In genomic region chr6:95087154-95087846, GRCm38 (mm10) we compare ENCODE assay signal across 13 mouse cellular contexts. TPM values are rescaled to one million over a fixed set of nuclear protein-coding genes. Genes with fewer than 3 reads are reported as not detected.
DNase-seq lines count a peak whose midpoint lies in the region; ATAC-seq lines count a peak whose summit lies in the region.
"Had no signal": no experiment of that assay in that cellular context is flagged by ENCODE, and none has a peak within 500 bp of the region (broad histone marks: within the 10 kb centered on the region; RNA-seq: fewer than 3 reads in every experiment).

No protein-coding gene starts in this region.

- no peak overlapping the region for H3K27ac ChIP-seq in forebrain, embryonic 13.5 days
- H3K27ac ChIP-seq in forebrain, embryonic 12.5 days, result no peak overlapping the region
- H3K27ac ChIP-seq: hindbrain, embryonic 13.5 days had no signal

- ATAC-seq in forebrain, embryonic 13.5 days, result peak; percentile 59
- ATAC-seq in forebrain, embryonic 12.5 days (ENCODE audit: low FRiP score), result no peak
- ATAC-seq: Patski had no signal

- intact Hi-C loops in left cerebral cortex, postnatal 25 days (cut with DNase I), result no loop called here

- H3K27me3 ChIP-seq in forebrain, embryonic 13.5 days, result no peaks in the 10 kb centered on the region
- H3K27me3 ChIP-seq in forebrain, embryonic 12.5 days, result 0 out of 2 replicates have a peak, but pooled peaks cover 2% of the 10 kb centered on the region
- H3K27me3 ChIP-seq: hindbrain, embryonic 13.5 days had no signal

- H3K9me3 ChIP-seq in forebrain, embryonic 13.5 days (replicated peaks), result no peaks in the 10 kb centered on the region
- H3K9me3 ChIP-seq in forebrain, embryonic 12.5 days, result no peaks in the 10 kb centered on the region
- H3K9me3 ChIP-seq: hindbrain, embryonic 13.5 days had no signal

- H3K4me1 ChIP-seq in forebrain, embryonic 13.5 days, result peaks cover 10% of the 10 kb centered on the region
- H3K4me1 ChIP-seq in forebrain, embryonic 12.5 days, result peaks cover 8% of the 10 kb centered on the region; the same call in 1 of the 2 replicates
- H3K4me1 ChIP-seq: hindbrain, embryonic 13.5 days had no signal

- peak; percentile 20 to 59 for DNase-seq in left cerebral cortex, postnatal 25 days (ENCODE audit: low spot score in 2 of 2)
- DNase-seq in left cerebral cortex, adult 11 months (ENCODE audit: low spot score), result no peak
- peak; percentile 12 to 13 for DNase-seq in layer of hippocampus, adult 8-10 months (ENCODE audit: low spot score in 2 of 2)
- DNase-seq in right cerebral cortex, postnatal 10 days (ENCODE audit: low spot score in 2 of 2), result peak; percentile 43 to 52
- no peak for DNase-seq in heart, adult 8-10 months (ENCODE audit: low spot score)
- no peak for DNase-seq in natural killer cell, adult 2 months (ENCODE audit: low spot score in 2 of 2)
- DNase-seq: kidney, adult 11 months; kidney, postnatal 14 days had no signal

- WGBS in forebrain, embryonic 13.5 days, result 41% methylated on average over 6 of the region's 6 CpGs
- 61% methylated on average over 6 of the region's 6 CpGs for WGBS in forebrain, embryonic 12.5 days

- no peak overlapping the region for H3K4me2 ChIP-seq in forebrain, embryonic 13.5 days
- H3K4me2 ChIP-seq in forebrain, embryonic 12.5 days, result no peak overlapping the region
- H3K4me2 ChIP-seq: hindbrain, embryonic 13.5 days; lung, embryonic 14.5 days had no signal

- no peak overlapping the region for H3K9ac ChIP-seq in forebrain, embryonic 13.5 days
- no peak overlapping the region for H3K9ac ChIP-seq in forebrain, embryonic 12.5 days
- H3K9ac ChIP-seq: hindbrain, embryonic 13.5 days; lung, embryonic 14.5 days had no signal

- no peak overlapping the region for H3K4me3 ChIP-seq in forebrain, embryonic 13.5 days
- H3K4me3 ChIP-seq in forebrain, embryonic 12.5 days (replicated peaks), result no peak overlapping the region
- H3K4me3 ChIP-seq: hindbrain, embryonic 13.5 days had no signal

- no peaks in the 10 kb centered on the region for H3K36me3 ChIP-seq in forebrain, embryonic 13.5 days (ENCODE audit: poor library complexity, severe bottlenecking)
- H3K36me3 ChIP-seq in forebrain, embryonic 12.5 days (replicated peaks), result no peaks in the 10 kb centered on the region
- H3K36me3 ChIP-seq: hindbrain, embryonic 13.5 days had no signal

RNA-seq across cellular contexts. Expression of gene Kbtbd8, which starts 29.7 kb away (rescaled TPM):
- 5.8 and 6.4 TPM in 2 replicates for polyA plus RNA-seq in forebrain, embryonic 13.5 days (2015; fragmentation: Nextera tagmentation; extraction: Ambion mirVana)
- polyA plus RNA-seq in forebrain, embryonic 12.5 days (2016; fragmentation: Nextera tagmentation; extraction: Ambion mirVana), result 9.3 and 11.1 TPM in 2 replicates
- 10 to 100 TPM in 1 of 2 experiments, 1 to 10 TPM in 1; 8.5 to 12.9 TPM for total RNA-seq in left cerebral cortex, postnatal 25 days (2021)
- 10 to 100 TPM; 10.2 to 13.5 (median 11.6) TPM for total RNA-seq in layer of hippocampus, adult 8-10 months (2022)
- 1 to 10 TPM; 1.1 to 3.1 (median 1.3) TPM for total RNA-seq in heart, adult 8-10 months (2022)

Comparison
In these comparisons a context has a peak if more than half of its experiments do, and no peak if none do; other contexts are left out.
1. DNase-seq: peak in left cerebral cortex, postnatal 25 days (2 of 2), layer of hippocampus, adult 8-10 months (2 of 2) and right cerebral cortex, postnatal 10 days (2 of 2); none in left cerebral cortex, adult 11 months (single experiment), heart, adult 8-10 months (single experiment) and natural killer cell, adult 2 months (0 of 2).